Mouse (Mus musculus): ENCODE measurements around the gene Tfap2e.

DNA sequence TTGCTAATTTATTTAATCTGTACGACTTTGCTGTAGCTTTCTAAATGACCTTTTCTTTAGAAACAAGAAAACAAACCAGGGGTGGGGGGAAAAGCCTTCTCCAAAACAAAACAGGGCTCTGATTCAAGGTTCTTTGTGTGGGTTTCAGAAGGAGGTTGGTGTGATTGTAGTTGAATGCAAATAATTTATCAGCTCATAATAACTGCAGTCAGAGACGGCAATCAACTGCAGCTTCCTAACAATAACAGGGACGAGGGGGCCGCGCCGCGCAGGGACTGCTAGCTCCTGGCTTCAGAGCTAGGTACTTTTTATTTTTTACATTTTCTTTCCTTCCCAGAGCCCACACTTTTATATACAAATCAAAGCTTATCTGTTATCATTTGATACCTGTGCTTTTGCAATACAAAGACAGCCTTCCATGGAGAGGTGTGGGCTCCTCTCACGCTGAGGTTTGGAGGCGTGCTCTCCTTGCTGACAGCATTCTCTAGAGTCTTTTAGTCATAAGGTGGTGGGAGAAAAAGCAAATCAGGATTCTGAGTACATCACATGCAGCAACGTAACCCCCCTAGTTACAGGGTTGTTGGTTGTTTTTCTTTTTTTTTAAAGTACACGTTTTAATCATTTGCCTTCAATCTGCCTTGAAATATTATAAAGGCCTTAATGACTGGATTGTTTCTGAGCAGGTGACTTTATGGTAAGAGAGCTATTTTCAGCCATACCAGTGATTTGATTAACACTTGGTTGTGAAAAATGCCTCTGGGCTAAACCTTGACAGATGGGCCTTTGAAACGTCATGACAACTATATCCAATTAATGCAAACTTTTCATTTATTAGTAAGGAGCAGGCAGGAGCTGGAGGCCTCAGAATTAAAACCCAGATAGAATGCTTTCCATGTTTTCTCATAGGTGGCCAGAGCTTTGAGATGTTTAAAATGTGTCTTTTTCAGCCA, 44.1 kb upstream of the Tfap2e start:
- no peak for TF ChIP-seq CTCF (IDR thresholded peaks at IDR 0.05; ENCODE audit: control insufficient read depth, insufficient read depth, low read length)
- no peak for TF ChIP-seq POLR2A (IDR thresholded peaks at IDR 0.05; ENCODE audit: borderline replicate concordance, control insufficient read depth, low read depth, low read length)
